Mouse (Mus musculus): ENCODE measurements around the gene Sgsm2. TPM values are rescaled to one million over a fixed set of nuclear protein-coding genes. Genes with fewer than 3 reads are reported as not detected.

The Sgsm2 gene
- total RNA-seq (2021), result 10 to 100 TPM; 88.1 to 89.4 TPM

GRCm38 (mm10) chr11:74896901-74897677 is at the start of gene Sgsm2:
Gene Sgsm2 (minus strand): TSS chr11:74897060.
- peak; percentile 61 to 71 for DNase-seq

- DNase-seq, result no peak
Measured at GRCm38 (mm10) chr11:74946348-74946747, 49.5 kb upstream of the Sgsm2 start.

GRCm38 (mm10) chr11:74930391-74930790 is 33.5 kb upstream of the Sgsm2 start:
- no peak for DNase-seq

- no peak for DNase-seq
Measured at GRCm38 (mm10) chr11:74929111-74929510, 32.3 kb upstream of the Sgsm2 start.

- DNase-seq, result no peak
Measured at GRCm38 (mm10) chr11:74927236-74927725, 30.4 kb upstream of the Sgsm2 start.

GRCm38 (mm10) chr11:74926388-74927005 is 29.6 kb upstream of the Sgsm2 start:
- DNase-seq, result no peak

GRCm38 (mm10) chr11:74925577-74926387 is 28.9 kb upstream of the Sgsm2 start, which contains the start of the genes Smg6 and Srr:
Gene Smg6 (plus strand): TSS chr11:74925823.
Gene Srr (minus strand): TSS chr11:74925948.
- peak; percentile 91 to 92 for DNase-seq

GRCm38 (mm10) chr11:74924149-74924548 is 27.3 kb upstream of the Sgsm2 start:
- no peak for DNase-seq

GRCm38 (mm10) chr11:74919249-74919648 is 22.4 kb upstream of the Sgsm2 start:
- DNase-seq, result no peak

- DNase-seq, result no peak
Measured at GRCm38 (mm10) chr11:74912492-74912891, 15.6 kb upstream of the Sgsm2 start.

- DNase-seq, result no peak
Measured at GRCm38 (mm10) chr11:74909978-74910377, 13.1 kb upstream of the Sgsm2 start.

GRCm38 (mm10) chr11:74908618-74909399 is 11.9 kb upstream of the Sgsm2 start:
- no peak for DNase-seq

- DNase-seq, result no peak
Measured at GRCm38 (mm10) chr11:74907850-74908249, 11.0 kb upstream of the Sgsm2 start.

GRCm38 (mm10) chr11:74902416-74902815 is 5.6 kb upstream of the Sgsm2 start:
- no peak for DNase-seq

GRCm38 (mm10) chr11:74901555-74901954 is 4.7 kb upstream of the Sgsm2 start:
- DNase-seq, result no peak

- no peak for DNase-seq
Measured at GRCm38 (mm10) chr11:74898517-74898827, 1.6 kb upstream of the Sgsm2 start.

GRCm38 (mm10) chr11:74897678-74898516 is 1.0 kb upstream of the Sgsm2 start, which contains the start of gene Tsr1:
Gene Tsr1 (plus strand): TSS chr11:74898071.
- peak; percentile 83 to 87 for DNase-seq

- peak; percentile 61 to 67 for DNase-seq
Measured at GRCm38 (mm10) chr11:74895980-74896900, 620 bp downstream of the Sgsm2 start.

- DNase-seq, result no peak
Measured at GRCm38 (mm10) chr11:74894619-74895018, 2.2 kb downstream of the Sgsm2 start.

GRCm38 (mm10) chr11:74883098-74883497 is 13.8 kb downstream of the Sgsm2 start:
- DNase-seq, result no peak

Measured in layer of hippocampus, postnatal 36 days (tissue).